Mouse (Mus musculus) c-Kit-positive CD71-negative TER-119-negative erythroid progenitor cells, embryonic 14.5 days (primary cell): Measurements from ENCODE around the gene Gabrb3.
"Not testable (repeated sequence)": the region's sequence is repeated elsewhere in the genome, so short reads cannot be mapped to it uniquely, and the experiment has no call there.

Experiments
- DNase-seq: peaks from one replicate; pipeline ENCODE4 v3.0.0-alpha.2; 2013; ENCODE audit warnings: low read depth

Gene Gabrb3

DNA sequence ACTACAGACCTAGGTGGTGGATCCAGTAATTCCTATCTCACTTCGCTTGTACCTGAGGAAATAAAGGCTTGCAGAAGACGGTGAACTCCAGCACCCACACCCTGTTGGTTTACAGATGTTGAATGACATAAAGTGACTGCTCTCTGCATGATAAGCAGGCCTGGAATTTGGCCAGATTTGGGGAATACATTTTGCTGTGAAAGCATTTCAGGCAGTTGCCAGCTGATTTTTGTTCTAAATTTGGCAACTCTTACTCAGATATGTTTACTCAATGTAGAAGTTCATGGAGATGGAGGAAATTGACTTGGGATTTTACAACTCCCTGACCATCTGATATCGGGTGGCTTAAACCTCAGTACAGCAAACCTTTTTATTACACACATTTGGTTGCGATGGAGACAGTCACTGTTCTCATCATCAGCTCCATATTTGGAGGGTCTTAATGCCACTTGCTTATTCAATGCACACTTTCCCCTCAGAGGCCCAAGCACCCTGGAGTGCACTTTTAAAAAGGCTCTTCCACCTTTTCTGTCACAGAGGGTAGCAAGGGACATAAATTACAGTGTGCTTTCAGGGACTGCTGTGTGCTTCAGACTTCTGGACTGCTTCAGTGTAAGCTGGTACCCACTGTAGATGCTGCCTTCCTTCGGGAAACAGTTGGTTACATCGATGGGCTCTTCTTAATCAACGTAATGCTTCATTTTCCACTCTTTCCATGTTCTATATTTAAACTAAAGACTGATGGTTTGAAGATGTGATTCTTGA is 287.7 kb downstream of the Gabrb3 start:
- DNase-seq = no peak

DNA sequence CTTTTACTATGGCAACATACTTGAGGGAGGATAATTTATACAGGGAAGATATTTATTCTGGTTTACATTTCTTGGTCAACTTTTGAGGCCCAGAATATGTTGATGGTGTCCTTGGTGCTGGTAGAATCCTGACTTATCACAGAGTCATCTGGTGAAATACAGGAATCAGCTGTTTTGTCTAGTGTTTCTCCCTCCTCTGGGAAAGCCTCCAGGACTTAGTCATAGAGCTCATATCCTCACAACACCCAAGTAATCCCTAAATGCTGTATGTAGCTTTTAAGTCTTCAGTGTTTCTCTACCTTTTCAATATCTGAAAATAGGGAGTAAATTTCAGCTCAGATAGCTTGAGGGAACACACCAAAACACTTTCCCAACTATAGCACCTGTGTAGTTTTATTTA is 292.2 kb downstream of the Gabrb3 start:
- no peak for DNase-seq

DNA sequence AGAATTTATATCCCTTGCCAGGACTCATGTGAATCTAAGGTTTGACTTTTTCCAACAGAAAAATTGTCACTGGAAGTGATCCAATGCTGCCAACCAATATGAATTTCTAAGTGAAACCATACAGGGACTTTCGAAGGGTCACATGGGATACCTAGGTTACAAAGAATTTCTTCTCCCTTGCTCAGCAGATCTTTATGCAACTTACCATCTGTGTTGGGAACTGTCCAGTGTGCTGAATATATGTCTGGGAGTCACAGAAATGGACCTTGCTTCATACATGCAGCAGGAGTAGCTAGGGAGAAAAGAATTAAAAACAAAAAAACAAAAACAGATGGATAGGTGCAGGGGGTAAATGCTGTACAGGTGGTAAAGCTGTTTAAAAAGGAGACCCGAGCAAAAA is 327.3 kb downstream of the Gabrb3 start:
- DNase-seq = no peak

- DNase-seq = no peak
These were observed 341.0 kb downstream of the Gabrb3 start for GRCm38 (mm10) chr7:57760466-57760865.

DNA sequence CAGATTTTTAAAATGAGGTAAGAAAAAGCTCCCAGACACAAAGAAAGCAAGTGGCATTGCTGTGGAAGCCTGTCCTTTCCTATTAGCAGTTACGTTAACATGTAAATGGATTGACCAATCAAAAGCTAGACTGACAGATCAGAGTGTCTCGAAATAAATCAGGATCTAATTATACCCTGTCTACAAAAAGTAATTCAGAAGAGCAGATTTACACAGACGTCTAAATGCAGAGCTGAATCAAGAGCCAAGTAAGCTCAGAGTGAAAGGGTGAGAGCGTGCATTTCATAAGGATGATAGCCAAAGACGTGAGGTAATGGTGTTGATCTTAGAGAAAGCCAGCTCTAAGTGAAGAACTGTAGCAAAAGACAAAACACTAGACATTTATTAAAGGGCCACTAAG is 359.3 kb downstream of the Gabrb3 start:
- DNase-seq = no peak

GRCm38 (mm10) chr7:57786102-57786501 is 366.6 kb downstream of the Gabrb3 start:
- DNase-seq = not testable (repeated sequence)

- DNase-seq = no peak
These were observed 368.0 kb downstream of the Gabrb3 start for GRCm38 (mm10) chr7:57787520-57787919.

GRCm38 (mm10) chr7:57803266-57803665 is 383.8 kb downstream of the Gabrb3 start:
- DNase-seq = no peak

DNA sequence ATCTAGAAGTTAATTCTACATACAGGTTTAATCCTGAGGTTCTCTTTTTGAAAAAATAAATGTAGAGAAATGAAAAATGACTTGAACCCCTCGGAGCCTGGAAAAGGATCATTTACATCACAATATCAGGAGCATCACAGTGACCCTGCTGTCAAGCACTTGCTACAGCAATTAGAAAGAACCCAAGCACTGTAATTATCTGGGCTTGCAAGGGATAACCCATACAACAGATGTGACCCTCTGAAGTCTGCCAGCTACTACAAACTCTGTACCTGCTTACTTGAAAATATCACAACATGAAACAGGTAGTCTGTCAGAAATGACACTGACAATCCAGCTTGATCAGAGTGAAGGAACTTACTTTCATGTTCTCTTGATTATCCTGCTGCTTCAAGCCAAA is 394.2 kb downstream of the Gabrb3 start:
- DNase-seq = no peak

- DNase-seq = no peak
These were observed 422.9 kb downstream of the Gabrb3 start for GRCm38 (mm10) chr7:57842383-57842896.

DNA sequence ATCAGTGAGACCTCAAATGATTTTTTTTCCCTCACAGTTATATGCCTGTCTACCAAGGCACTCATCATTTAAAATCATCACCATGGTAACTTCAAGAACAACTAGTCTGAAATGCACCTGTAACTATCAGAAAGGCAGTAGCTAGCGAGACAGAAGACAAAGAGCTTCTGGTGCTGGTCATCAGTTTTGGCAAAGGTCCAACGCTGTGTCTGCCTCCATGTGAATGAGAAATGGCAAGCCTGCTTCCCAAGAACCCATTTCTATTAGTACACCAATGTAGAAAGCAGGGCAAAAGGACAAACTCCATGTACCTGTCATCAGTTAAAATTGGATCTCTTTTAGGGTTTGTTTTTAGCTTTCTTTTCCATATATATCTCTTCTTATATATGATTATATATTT is 448.5 kb downstream of the Gabrb3 start:
- DNase-seq = no peak
